Mouse (Mus musculus): ENCODE data around the gene Gm5868. TPM values are rescaled to one million over a fixed set of nuclear protein-coding genes. Genes with fewer than 3 reads are reported as not detected.

The Gm5868 gene
- total RNA-seq, 2 experiments from 2014 or later = 0.27 TPM; not detected in 1

Other genes starting within 250 kb of the Gm5868 start
- not detected for gene Corin, start 83.1 kb downstream of the Gm5868 start, total RNA-seq (2021)
- gene Nfxl1, start 27.9 kb downstream of the Gm5868 start, total RNA-seq (2021) = 10 to 100 TPM; 14.9 to 21.1 TPM
- gene Zar1, start 6.3 kb downstream of the Gm5868 start, total RNA-seq (2021) = not detected
- not detected for gene Cnga1, start 56.7 kb upstream of the Gm5868 start, total RNA-seq (2021)
- gene Nipal1, start 60.2 kb upstream of the Gm5868 start, total RNA-seq (2021) = not detected
- under 1 TPM in 1 of 2 experiments, not detected in 1; 0.10 TPM for gene Txk, start 165.2 kb upstream of the Gm5868 start, total RNA-seq (2021)